Mouse (Mus musculus) midbrain, embryonic 12.5 days (tissue): ENCODE measurements around the gene Wdr46. TPM values are rescaled to one million over a fixed set of nuclear protein-coding genes. Genes with fewer than 3 reads are reported as not detected.

Experiments used
- ATAC-seq: fragments of 200-750 bp; cut with Nextera tagmentation; 2 replicates; pipeline ENCODE4 v1.8.0; 2017; ENCODE audit warnings: low read depth, moderate TSS enrichment, moderate library complexity; ENCODE audit not compliant: low FRiP score
- H3K27ac ChIP-seq: fragments of 300-500 bp; sonication (generic); replicated peaks from 2 replicates; pipeline ENCODE4 v1.5.1; 2016; ENCODE audit warnings: mild to moderate bottlenecking
- H3K27me3 ChIP-seq: fragments of 300-500 bp; sonication (generic); 2 replicates; pipeline ENCODE4 v1.6.1; 2016; ENCODE audit warnings: mild to moderate bottlenecking
- H3K36me3 ChIP-seq: fragments of 300-500 bp; sonication (generic); 2 replicates; pipeline ENCODE4 v1.6.1; 2016
- H3K4me1 ChIP-seq: fragments of 300-500 bp; sonication (generic); 2 replicates; pipeline ENCODE4 v1.6.1; 2016
- H3K4me2 ChIP-seq: fragments of 300-500 bp; sonication (generic); replicated peaks from 2 replicates; pipeline ENCODE4 v1.6.1; 2016; ENCODE audit warnings: mild to moderate bottlenecking, moderate library complexity
- H3K4me3 ChIP-seq: fragments of 300-500 bp; sonication (generic); 2 replicates; pipeline ENCODE4 v1.5.1; 2016; ENCODE audit warnings: mild to moderate bottlenecking
- H3K9ac ChIP-seq: fragments of 300-500 bp; sonication (generic); replicated peaks from 2 replicates; pipeline ENCODE4 v1.6.1; 2016; ENCODE audit warnings: mild to moderate bottlenecking, moderate library complexity
- H3K9me3 ChIP-seq: fragments of 300-500 bp; sonication (generic); 2 replicates; pipeline ENCODE4 v1.6.1; 2016; ENCODE audit warnings: mild to moderate bottlenecking
- WGBS: fragments of 180-500 bp; shearing (Covaris S2); methylation state at CpG from one replicate; pipeline ENCODE4 v1.1.7; 2016; 5-methylcytosine and 5-hydroxymethylcytosine counted together
- polyA plus RNA-seq: library from polyadenylated mRNA; unstranded; fragments of >200 nt; fragmentation: Nextera tagmentation; extraction: Ambion mirVana; gene quantifications from 2 replicates; pipeline ENCODE4 v1.2.1, GENCODE M21; 2016

Wdr46 gene
- polyA plus RNA-seq, 1 experiment from 2014 or later = 37.5 TPM

- Histone ChIP-seq H3K36me3 (peaks cover 54% of the 10 kb centered on the region), H3K27ac (no peak overlapping the region), H3K9ac (no peak overlapping the region), H3K4me2 (no peak overlapping the region), H3K27me3 (peaks cover 14% of the 10 kb centered on the region), H3K4me1 (peaks cover 43% of the 10 kb centered on the region), H3K4me3 (0 out of 2 replicates have a peak overlapping the region, but pooled peaks have one; percentile 2), H3K9me3 (no peaks in the 10 kb centered on the region)
- no peak for ATAC-seq
- WGBS = 94% methylated on average over 8 of the region's 8 CpGs
Observed at GRCm38 (mm10) chr17:33913905-33914304, 26.6 kb upstream of the Wdr46 start.

GRCm38 (mm10) chr17:33914969-33915391 lies 25.5 kb upstream of the Wdr46 start:
- H3K4me3 ChIP-seq = peak overlapping the region; percentile 68; the same call in 1 of the 2 replicates
- H3K9me3 ChIP-seq = no peaks in the 10 kb centered on the region
- H3K27me3 ChIP-seq = peaks cover 14% of the 10 kb centered on the region
- peak overlapping the region; percentile 88 for H3K27ac ChIP-seq
- WGBS = 67% methylated on average over 13 of the region's 13 CpGs
- H3K9ac ChIP-seq = 0 out of 2 replicates have a peak overlapping the region, but pooled peaks have one; percentile 28
- ATAC-seq = no peak
- H3K36me3 ChIP-seq = peaks cover 54% of the 10 kb centered on the region
- H3K4me2 ChIP-seq = peak overlapping the region; percentile 53
- peaks cover 51% of the 10 kb centered on the region for H3K4me1 ChIP-seq

GRCm38 (mm10) chr17:33915671-33916250 lies 24.7 kb upstream of the Wdr46 start, which contains the start of the genes Tapbp and Zbtb22:
Gene Tapbp (plus strand): TSS chr17:33915899.
Gene Zbtb22 (plus strand): TSS chr17:33915904.
- WGBS = under 1% methylated on average over 32 of the region's 34 CpGs
- Histone ChIP-seq H3K36me3 (peaks cover 54% of the 10 kb centered on the region), H3K27ac (peak within 1 kb of the TSS; percentile 88), H3K27me3 (peaks cover 14% of the 10 kb centered on the region), H3K4me1 (peaks cover 51% of the 10 kb centered on the region), H3K4me3 (peak within 1 kb of the TSS; percentile 68), H3K9ac (peak within 1 kb of the TSS; percentile 66), H3K9me3 (no peaks in the 10 kb centered on the region), H3K4me2 (peak within 1 kb of the TSS; percentile 53)
- peak; percentile 92 for ATAC-seq

- peaks cover 50% of the 10 kb centered on the region for H3K36me3 ChIP-seq
Observed at GRCm38 (mm10) chr17:33916294-33916693, 24.2 kb upstream of the Wdr46 start.

GRCm38 (mm10) chr17:33916847-33917655 lies 23.4 kb upstream of the Wdr46 start:
- no peak overlapping the region for H3K27ac ChIP-seq
- peaks cover 43% of the 10 kb centered on the region for H3K36me3 ChIP-seq
- H3K27me3 ChIP-seq = peaks cover 14% of the 10 kb centered on the region
- ATAC-seq = no peak
- WGBS = 76% methylated on average over 31 of the region's 31 CpGs
- H3K4me2 ChIP-seq = peak overlapping the region; percentile 53
- H3K4me1 ChIP-seq = peaks cover 50% of the 10 kb centered on the region
- peak overlapping the region; percentile 66 for H3K9ac ChIP-seq
- H3K9me3 ChIP-seq = no peaks in the 10 kb centered on the region
- H3K4me3 ChIP-seq = peak overlapping the region; percentile 68

More at GRCm38 (mm10) chr17:33916294-33916693, 24.2 kb upstream of the Wdr46 start:
- peak; percentile 7 for ATAC-seq
- peak overlapping the region; percentile 53 for H3K4me2 ChIP-seq
- H3K9me3 ChIP-seq = no peaks in the 10 kb centered on the region
- H3K4me3 ChIP-seq = peak overlapping the region; percentile 68
- H3K27me3 ChIP-seq = peaks cover 14% of the 10 kb centered on the region
- peaks cover 52% of the 10 kb centered on the region for H3K4me1 ChIP-seq
- WGBS = under 1% methylated on average over 20 of the region's 20 CpGs
- H3K27ac ChIP-seq = peak overlapping the region; percentile 88
- H3K9ac ChIP-seq = peak overlapping the region; percentile 66

GRCm38 (mm10) chr17:33917656-33918292 lies 22.7 kb upstream of the Wdr46 start:
- no peak for ATAC-seq
- Histone ChIP-seq H3K9me3 (no peaks in the 10 kb centered on the region), H3K4me1 (peaks cover 50% of the 10 kb centered on the region), H3K4me2 (no peak overlapping the region; the same call in 1 of the 2 replicates), H3K27me3 (peaks cover 14% of the 10 kb centered on the region), H3K4me3 (0 out of 2 replicates have a peak overlapping the region, but pooled peaks have one; percentile 68), H3K9ac (no peak overlapping the region), H3K27ac (no peak overlapping the region), H3K36me3 (peaks cover 36% of the 10 kb centered on the region)
- WGBS = 83% methylated on average over 18 of the region's 18 CpGs

GRCm38 (mm10) chr17:33918293-33919203 lies 21.9 kb upstream of the Wdr46 start:
- WGBS = 64% methylated on average over 37 of the region's 37 CpGs
- Histone ChIP-seq H3K27ac (no peak overlapping the region), H3K27me3 (peaks cover 14% of the 10 kb centered on the region), H3K9ac (0 out of 2 replicates have a peak overlapping the region, but pooled peaks have one; percentile 54), H3K36me3 (peaks cover 29% of the 10 kb centered on the region), H3K4me2 (peak overlapping the region; percentile 81), H3K4me3 (peak overlapping the region; percentile 47; the same call in 1 of the 2 replicates), H3K9me3 (no peaks in the 10 kb centered on the region), H3K4me1 (peaks cover 50% of the 10 kb centered on the region)
- no peak for ATAC-seq

- H3K9me3 ChIP-seq = no peaks in the 10 kb centered on the region
- H3K27ac ChIP-seq = peak overlapping the region; percentile 58
- H3K4me1 ChIP-seq = peaks cover 49% of the 10 kb centered on the region
- peaks cover 19% of the 10 kb centered on the region; the same call in 1 of the 2 replicates for H3K36me3 ChIP-seq
- peak overlapping the region; percentile 81 for H3K4me2 ChIP-seq
- under 1% methylated on average over 52 of the region's 52 CpGs for WGBS
- ATAC-seq = no peak
- peak overlapping the region; percentile 47 for H3K4me3 ChIP-seq
- H3K9ac ChIP-seq = peak overlapping the region; percentile 54
- peaks cover 14% of the 10 kb centered on the region for H3K27me3 ChIP-seq
Observed at GRCm38 (mm10) chr17:33919351-33920281, 20.8 kb upstream of the Wdr46 start.

- peak; percentile 57 for ATAC-seq
- H3K9me3 ChIP-seq = no peaks in the 10 kb centered on the region
- H3K4me1 ChIP-seq = peaks cover 40% of the 10 kb centered on the region
Observed at GRCm38 (mm10) chr17:33920282-33921097, 20.0 kb upstream of the Wdr46 start.

More at GRCm38 (mm10) chr17:33920282-33921097, 20.0 kb upstream of the Wdr46 start:
- Histone ChIP-seq H3K27me3 (peaks cover 14% of the 10 kb centered on the region), H3K36me3 (peaks cover 16% of the 10 kb centered on the region; the same call in 1 of the 2 replicates), H3K4me3 (peak overlapping the region; percentile 47), H3K9ac (peak overlapping the region; percentile 54), H3K27ac (peak overlapping the region; percentile 58), H3K4me2 (peak overlapping the region; percentile 81)
- WGBS = under 1% methylated on average over 36 of the region's 36 CpGs
